Mouse (Mus musculus) bone marrow, adult 2 months (tissue): Measurements from ENCODE around the gene Rnd1.

Experiments
- CTCF ChIP-seq: fragments of 200-500 bp; IDR thresholded peaks from 2 replicates; pipeline ENCODE4 v1.5.1; 2011; ENCODE audit warnings: low read length, control low read depth; ENCODE audit not compliant: control insufficient read depth, insufficient read depth
- POLR2A ChIP-seq: fragments of 200-500 bp; IDR thresholded peaks from 2 replicates; pipeline ENCODE4 v1.6.1; 2011; ENCODE audit warnings: low read depth, mild to moderate bottlenecking, control low read depth, low read length, borderline replicate concordance; ENCODE audit not compliant: control insufficient read depth

GRCm38 (mm10) chr15:98622199-98622598 is 55.1 kb downstream of the Rnd1 start:
- TF ChIP-seq CTCF: no peak
- no peak for TF ChIP-seq POLR2A
